Mouse (Mus musculus): ENCODE measurements around the gene Ccr7.

Ccr7 gene

DNA sequence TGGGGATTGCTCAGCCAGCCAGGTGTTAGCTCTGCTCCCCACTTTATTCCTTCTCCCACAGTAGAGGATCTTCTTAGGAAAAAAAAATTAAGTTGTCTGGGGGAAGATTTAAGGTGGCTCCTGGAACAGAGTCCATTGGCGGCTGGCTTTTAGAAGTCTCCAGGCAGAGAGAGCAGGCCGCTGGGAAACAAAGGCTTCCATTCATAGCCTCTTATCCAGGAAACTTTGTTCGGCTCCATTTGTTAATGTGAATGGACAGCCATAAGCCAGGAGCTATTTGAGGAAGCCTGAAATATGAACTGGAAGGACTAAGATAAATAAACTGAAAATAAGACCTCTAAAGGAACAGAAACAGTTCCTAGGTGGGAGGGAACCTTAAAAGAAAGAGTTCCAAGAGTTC, 41.8 kb downstream of the Ccr7 start:
- no peak for DNase-seq

DNA sequence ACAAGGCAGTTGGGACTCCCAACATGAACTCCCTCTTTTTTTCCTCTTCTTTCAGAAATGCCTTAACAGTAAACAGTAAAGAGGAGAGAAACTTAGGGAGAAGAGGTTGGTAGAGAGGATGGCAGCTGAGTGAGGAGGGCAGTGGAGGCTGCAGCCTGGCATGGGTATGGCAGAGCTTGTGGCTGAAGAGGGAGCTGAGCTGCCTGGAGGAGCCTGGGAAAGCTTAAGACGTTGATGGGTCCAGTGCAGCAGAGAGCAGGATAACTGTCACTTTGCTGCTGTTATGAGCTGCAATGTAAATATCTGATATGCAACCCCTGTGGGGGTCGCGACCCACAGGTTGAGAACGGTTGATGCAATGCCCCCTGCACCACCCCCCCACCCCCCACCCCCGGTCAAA, 42.2 kb downstream of the Ccr7 start:
- no peak for DNase-seq

DNA sequence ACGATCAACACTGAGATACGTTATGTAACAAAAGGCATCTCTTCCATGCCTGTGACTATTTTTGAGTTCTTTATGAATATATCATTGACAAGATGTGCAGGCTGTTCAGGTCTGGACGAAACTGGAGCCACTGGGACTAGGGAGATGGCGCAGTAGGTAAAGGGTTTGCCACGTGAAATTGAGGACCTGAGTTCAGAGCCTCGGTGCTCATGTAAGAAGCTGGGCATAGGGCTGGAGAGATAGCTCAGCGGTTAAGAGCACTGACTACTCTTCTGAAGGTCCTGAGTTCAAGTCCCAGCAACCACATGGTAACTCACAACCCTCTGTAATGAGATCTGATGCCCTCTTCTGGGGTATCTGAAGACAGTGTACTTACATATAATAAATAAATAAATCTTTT, 43.2 kb downstream of the Ccr7 start:
- no peak for DNase-seq

DNA sequence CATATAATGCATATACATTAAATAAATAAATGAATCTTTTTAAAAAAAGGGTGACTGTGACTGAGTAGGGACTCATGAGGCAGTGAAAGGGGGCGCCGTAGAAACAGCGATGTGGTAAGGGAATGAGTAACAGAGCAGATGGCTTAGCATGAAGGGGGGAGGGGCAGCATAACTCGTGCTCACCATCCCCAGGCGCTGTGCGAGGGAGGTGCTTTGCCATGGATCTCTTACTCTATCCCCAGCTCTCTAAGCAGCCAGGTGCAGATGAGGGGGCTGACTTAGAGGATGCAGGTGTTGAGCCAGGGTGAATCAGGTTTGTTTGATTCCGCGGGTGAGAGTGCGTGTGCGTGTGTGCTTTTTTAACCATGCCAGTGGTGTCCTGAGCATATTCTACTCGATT, 43.7 kb downstream of the Ccr7 start:
- peak in 1 of 2 experiments; percentile 48 for DNase-seq

DNA sequence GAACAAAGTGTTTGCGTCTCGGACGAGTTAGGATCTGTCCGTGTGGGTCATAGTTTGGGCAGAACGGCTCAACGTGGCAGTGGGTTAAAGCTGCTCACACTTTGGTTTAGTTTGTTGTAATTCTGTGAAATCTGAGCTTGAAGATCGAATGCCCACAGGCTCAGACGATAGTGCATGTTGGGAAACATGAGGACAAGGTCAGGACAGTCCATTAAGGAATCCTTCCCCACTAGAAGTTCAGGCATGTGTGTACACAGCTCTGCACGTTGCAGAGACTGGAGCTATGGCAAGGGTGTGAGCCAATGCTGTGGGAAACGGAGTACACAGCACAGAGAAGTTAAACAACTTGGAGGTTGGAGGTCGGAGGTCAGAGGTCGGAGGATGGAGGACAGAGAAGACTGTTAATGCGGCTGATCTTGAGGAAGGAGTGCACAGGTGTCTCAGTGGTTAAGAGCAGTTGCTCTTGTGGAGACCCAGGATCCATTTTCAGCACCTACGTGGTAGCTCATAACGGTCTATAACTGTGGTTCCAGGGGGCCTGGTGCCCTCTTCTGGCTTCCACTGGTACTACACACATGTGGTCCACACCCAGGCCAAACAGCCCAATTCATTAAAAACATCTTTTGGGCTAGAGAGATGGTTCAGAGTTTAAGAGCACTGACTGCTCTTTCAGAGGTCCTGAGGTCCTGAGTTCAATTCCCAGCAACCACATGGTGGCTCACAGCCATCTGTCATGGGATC, 44.3 kb downstream of the Ccr7 start:
- no peak for DNase-seq

DNA sequence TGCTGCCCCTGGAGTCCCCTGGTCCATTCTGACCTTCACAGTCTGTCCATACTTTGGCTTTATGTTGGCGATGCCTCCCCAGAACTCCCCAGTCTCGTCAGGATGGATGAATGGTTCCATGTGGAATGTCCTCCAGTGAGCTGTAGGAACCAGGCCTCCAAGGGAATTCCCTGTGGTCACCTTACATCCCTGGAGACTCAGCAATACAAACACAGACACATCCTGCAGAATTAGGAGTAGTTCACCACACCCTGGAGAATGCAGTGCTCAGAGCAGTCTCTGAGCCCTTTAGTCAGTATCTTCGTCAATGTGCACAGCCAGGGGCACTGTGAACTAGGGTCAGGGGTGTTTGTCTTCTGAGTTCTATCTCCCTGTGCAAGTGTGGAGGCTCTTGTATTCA, 46.6 kb downstream of the Ccr7 start:
- DNase-seq, result no peak

DNA sequence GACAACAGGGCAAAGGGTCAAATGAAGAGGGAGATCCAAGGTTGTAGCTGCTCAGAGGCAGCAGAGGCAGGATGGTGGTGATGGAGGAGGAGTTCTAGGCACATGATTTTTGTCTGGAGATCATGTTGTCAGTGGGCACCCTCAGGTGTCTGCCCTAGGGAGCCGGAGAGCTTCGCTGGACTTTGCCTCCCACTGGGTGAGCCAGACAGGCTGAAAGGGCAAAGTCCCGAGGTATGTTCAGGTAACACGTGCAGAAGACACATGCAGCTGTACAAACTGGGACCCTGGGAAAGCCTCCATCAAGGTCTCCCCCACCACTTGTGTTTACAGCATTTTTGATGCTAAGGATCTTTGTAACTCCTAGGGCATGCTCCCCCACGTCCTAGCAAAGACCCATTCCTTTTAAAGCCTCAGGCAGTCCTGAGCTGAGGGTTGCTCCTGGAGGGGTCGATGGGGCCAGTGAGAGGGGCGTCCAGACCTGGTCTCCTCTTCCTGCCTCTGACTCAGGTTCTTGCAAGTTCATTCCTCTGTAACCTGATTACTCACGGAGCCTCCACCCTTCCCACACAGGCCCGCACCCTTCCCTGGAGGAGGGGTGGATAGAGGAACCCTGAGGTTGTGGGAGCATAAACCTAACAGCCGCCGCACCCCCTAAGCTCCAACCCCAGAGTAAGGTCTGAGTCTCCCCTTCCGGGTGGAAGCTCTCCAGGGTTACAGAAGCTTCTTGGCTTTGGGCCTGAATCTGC, 48.7 kb downstream of the Ccr7 start:
- DNase-seq, result no peak

DNA sequence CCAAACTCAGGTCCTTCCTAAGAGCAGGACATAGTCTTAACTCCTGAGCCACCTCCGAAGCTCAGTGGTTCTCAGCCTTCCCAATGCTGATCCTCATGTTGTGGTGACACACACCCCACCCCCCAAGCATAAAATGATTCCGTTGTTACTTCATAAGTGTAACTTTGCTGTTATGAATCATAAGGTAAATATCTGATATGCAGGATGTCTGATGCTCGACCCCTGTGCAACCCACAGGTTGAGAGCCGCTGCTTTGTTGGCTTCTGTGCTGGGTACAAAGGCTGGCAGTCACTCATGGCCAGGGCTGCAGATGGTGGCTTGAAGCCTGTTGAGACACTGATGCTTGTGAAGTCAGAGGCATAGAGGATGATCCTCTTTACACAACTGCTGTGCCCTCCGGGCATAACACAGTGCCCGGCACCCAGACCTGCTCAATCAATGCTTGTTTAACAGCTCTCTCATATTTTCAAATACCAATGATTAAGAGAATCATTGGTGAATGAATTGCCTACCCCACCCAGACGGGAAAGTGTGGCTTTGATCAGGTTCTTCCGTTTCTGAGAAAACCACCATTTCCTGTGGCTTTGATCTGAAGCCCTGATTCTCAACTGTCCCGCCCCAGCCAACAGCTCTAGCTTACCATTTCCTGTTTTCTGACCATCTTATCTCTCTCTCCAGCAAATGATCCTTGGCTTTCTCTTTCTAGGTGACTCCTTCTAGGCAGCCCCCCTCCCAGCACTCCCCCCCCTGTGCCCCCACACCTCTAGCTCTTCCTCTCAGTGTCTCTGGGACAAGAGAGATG, 50.1 kb downstream of the Ccr7 start:
- DNase-seq, result no peak

DNA sequence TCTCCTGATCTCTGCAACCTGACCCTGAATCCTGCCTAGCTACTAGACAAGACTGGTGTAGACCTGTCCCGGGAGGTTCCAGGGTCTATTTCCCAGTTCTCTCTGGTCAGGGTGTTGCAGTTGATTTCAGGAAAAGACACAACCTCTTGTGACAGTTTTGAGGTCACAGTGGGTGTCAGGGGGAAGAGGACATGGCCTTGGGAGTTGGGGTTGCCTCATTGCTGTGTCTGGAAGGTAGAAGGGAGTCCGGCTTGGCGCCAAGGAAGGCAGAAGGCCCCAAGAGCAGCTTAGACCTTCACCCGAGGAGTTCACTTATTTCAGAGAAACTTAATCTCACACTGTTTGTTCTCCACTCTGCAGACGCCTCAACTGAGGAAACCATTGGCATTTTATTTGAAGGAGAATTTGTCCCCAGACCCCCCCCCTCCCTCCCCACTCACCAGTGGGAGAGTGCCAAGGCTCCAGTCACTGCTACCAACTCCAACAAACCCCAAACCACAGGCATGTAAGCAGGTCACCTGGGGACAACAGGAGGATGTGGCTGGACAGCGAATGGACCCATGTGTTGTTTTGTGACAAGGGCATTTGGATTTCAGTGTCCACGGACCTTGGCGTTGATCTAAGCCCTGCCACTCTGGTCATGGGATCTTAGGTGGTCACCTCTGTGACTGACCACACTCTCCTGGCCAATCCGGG, 52.2 kb downstream of the Ccr7 start:
- no peak for DNase-seq

DNA sequence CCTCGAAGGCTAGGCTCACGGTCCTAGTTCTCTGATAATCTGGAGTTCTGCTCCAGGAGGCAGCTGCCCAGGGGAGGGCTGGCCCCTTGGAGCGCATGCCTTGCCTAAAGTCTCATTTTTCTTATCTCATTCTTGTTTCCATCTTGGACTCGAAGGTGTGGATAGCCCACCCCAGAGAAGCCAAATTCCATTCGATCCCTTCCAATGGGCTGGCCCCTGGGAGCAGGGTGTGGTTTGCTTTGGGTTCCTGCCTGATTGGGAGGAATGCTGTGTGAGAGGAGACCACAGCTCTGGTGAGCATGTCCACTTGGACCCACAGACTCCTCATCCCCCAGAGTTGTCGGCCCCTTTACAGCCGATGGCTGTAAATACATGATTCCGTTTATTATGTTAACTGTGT, 53.2 kb downstream of the Ccr7 start:
- no peak for DNase-seq

DNA sequence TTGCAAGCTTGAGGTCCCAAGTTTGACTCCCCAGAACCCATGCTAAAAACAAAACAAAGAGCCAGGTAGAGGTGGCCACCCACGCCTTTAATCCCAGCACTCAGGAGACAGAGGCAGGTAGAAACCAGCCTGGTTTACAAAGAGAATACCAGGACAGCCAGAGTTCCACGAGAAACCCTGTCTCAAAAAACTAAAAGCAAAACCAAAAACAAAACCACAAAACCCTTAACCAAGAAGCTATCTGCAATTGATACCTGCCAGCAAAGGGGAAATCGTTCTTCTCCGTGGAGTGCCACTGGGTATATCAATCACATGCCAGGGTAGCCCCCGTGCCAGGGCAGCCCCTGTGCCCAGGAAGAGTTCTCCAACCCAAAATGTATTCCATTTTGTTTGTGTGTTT, 54.7 kb downstream of the Ccr7 start:
- no peak for DNase-seq

DNA sequence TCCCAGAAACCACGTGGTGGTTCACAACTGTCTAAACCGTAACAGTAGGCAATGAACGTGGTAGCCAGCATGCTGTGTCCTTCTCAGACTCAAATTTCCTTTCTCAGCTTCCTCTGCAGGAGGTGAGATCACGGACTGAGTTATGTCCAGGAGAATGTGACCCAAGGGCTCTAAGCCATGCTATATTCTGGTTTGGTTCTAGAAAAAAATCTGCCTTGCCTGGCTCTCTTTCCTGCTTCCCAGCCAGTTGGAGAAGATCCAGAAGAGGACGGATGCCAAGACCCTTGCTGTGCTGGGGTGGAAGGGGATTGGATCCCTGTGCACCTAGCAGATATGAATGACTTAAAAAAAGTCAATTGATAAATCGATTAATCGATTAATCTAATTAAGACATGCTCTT, 55.4 kb downstream of the Ccr7 start:
- DNase-seq, result peak; percentile 45 to 59

DNA sequence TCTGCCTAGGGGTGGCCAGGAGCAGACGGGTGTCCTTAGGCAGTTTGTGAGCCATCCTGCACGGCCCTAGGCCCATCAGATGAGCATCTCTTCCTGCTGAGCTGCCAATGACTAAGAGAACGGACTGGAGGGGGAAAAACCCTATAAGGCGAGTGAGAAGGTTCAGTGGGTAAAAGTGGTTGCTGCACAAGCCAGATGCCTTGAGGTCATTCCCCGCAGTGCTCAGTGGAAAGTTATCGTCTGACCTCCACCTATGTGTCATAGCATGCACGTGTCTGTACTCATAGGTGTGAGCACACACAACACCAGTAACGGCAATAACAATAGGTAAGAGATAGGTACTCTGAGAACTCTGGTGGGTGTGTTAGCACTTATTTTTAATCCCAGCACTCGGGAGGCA, 56.0 kb downstream of the Ccr7 start:
- DNase-seq, result no peak

DNA sequence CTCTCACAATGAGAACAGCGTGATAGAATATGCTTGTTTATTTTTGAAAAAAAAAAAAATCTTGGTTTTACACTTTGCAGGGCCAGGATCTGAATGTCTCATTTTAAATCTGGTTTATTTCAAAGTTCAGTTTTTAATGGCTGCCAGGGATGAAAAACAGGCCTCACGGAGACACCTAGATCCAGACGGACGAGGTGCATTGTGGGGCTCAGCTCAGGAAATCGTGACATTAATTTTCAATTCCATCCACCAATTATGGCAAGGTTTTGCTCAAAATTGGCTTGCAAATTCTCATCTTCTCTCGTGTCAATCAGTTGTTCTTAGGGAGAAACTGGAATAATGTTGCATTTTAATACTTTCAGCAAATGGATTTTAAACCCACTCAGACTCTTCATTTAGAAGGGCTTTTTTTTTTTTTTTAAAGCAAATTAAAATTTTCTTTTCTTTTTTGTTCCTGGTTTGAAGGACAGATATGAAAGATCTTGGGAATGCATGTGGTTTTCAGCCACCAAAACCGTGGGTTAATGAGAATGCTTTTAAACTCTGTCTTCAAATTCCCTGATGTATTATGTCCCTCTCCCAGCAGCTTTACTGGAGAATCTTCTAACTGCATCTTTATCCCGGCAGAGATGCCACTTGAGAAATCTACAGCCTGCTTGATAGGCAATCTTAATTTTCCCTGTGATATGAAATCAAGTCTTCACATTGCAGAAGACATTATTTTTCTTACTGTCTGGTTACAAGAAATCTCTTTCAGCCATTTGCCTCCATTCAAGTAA, 57.7 kb downstream of the Ccr7 start:
- DNase-seq, result no peak

DNA sequence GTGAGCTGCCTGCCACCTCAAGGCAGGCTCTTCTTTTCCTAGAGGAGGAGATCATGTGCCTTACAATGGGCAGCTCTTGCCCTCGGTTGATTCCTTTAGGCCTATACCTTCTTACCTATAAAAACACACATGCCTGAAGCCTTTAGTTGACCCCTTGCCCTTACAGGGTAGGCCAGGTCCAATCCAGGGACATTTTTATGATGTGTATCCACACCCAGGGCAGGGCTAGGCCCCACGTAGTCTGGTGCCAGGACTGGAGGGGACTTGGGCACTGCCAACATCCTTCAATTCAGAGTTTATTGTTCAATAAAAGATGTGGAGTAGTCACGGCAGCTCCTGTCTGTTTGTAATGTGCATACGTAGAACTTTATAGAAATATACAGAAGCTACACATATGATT, 58.5 kb downstream of the Ccr7 start:
- no peak for DNase-seq

DNA sequence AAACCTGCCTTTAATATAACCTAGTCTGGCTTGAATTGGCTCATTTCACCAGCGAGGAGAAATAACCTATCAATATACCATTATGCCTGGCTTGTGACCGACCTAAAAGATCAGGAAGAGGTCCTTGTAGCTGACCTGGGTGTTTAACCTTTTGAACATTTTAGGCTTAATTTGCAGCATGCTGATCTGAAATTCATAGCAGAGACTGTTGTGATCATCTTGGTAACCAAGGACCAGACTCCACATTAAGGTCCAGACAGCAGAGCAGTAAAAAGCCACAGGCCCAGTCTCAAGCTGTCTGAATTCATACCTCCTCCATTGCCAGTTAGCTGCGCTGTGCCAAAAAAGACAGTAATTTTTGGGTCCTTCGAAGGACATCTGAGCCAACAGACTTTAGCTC, 59.1 kb downstream of the Ccr7 start:
- no peak for DNase-seq

DNA sequence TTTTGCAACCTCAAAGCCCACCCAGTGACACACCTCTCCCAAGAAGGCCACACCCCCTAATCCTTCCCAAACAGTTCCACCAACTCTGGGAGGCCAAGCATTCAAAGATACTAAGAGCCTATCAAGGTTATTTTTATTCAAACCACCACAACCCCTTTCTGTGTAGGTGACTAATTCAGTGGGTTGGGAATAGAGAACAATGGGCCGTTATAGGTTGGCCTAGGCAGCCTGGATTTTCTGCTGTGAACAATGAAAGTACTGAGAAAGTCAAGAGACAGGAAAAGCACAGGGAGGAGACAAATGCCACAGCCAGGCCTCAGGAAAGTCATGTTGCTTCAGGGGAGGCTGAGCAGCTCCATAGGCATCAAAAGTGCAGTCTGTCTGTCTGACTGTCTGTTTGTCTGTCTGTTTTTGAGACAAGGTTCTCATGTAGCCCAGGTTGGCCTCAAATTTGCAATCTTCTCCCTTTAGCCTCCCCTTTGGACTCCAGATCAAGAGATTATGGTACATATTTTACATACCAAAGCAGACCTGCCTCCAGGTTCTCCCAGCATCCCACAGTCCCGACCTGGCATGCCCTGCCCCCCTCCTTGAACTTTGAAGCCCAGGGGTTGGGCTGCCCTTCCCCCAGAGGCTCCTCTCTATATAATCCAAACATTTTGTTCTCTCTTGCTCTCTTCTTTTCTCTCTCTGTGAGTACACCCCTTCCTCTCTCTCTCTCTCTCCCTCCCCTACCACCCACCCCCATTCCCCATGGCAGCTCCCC, 59.8 kb downstream of the Ccr7 start:
- DNase-seq, result no peak

Measured in cerebellum, postnatal 14 days (tissue).